Mouse (Mus musculus) liver, embryonic 15.5 days (tissue): ENCODE data around the gene Rgs19. TPM values are rescaled to one million over a fixed set of nuclear protein-coding genes. Genes with fewer than 3 reads are reported as not detected.

Experiments used
- ATAC-seq: fragments of 200-750 bp; cut with Nextera tagmentation; 2 replicates; pipeline ENCODE4 v1.8.0; 2017; ENCODE audit warnings: moderate number of reproducible peaks, mild to moderate bottlenecking, moderate library complexity; ENCODE audit not compliant: insufficient read depth
- H3K27ac ChIP-seq: fragments of 300-500 bp; sonication (generic); replicated peaks from 2 replicates; pipeline ENCODE4 v1.5.1; 2015; ENCODE audit warnings: mild to moderate bottlenecking, inconsistent platforms
- H3K27me3 ChIP-seq: fragments of 300-500 bp; sonication (generic); 2 replicates; pipeline ENCODE4 v1.6.1; 2015; ENCODE audit warnings: mild to moderate bottlenecking, inconsistent platforms
- H3K36me3 ChIP-seq: fragments of 300-500 bp; sonication (generic); replicated peaks from 2 replicates; pipeline ENCODE4 v1.6.1; 2015; ENCODE audit warnings: moderate library complexity, mild to moderate bottlenecking, inconsistent platforms
- H3K4me1 ChIP-seq: fragments of 300-500 bp; sonication (generic); replicated peaks from 2 replicates; pipeline ENCODE4 v1.6.1; 2015; ENCODE audit warnings: inconsistent platforms
- H3K4me2 ChIP-seq: fragments of 300-500 bp; sonication (generic); 2 replicates; pipeline ENCODE4 v1.6.1; 2015; ENCODE audit warnings: moderate library complexity, mild to moderate bottlenecking, inconsistent platforms
- H3K4me3 ChIP-seq: fragments of 300-500 bp; sonication (generic); replicated peaks from 2 replicates; pipeline ENCODE4 v1.5.1; 2015; ENCODE audit warnings: mild to moderate bottlenecking, inconsistent platforms
- H3K9ac ChIP-seq: fragments of 300-500 bp; sonication (generic); 2 replicates; pipeline ENCODE4 v1.6.1; 2015; ENCODE audit warnings: moderate library complexity, mild to moderate bottlenecking, inconsistent platforms
- H3K9me3 ChIP-seq: fragments of 300-500 bp; sonication (generic); replicated peaks from 2 replicates; pipeline ENCODE4 v1.6.1; 2016; ENCODE audit warnings: inconsistent platforms
- WGBS: fragments of 180-500 bp; shearing (Covaris S2); methylation state at CpG from one replicate; pipeline ENCODE4 v1.1.7; 2015; ENCODE audit warnings: mixed read lengths; ENCODE audit not compliant: insufficient replicate concordance; 5-methylcytosine and 5-hydroxymethylcytosine counted together
- polyA plus RNA-seq: library from polyadenylated mRNA; unstranded; fragments of >200 nt; fragmentation: Nextera tagmentation; extraction: Ambion mirVana; gene quantifications from 2 replicates; pipeline ENCODE4 v1.2.1, GENCODE M21; 2015

Gene Rgs19
- polyA plus RNA-seq, 1 experiment from 2014 or later: 22.3 TPM

- no peaks in the 10 kb centered on the region for H3K36me3 ChIP-seq
- no peak for ATAC-seq
- no peak overlapping the region for H3K9ac ChIP-seq
- H3K27me3 ChIP-seq: peaks cover 80% of the 10 kb centered on the region
- 28% methylated on average over 7 of the region's 7 CpGs for WGBS
- peaks cover 19% of the 10 kb centered on the region for H3K4me1 ChIP-seq
- H3K4me3 ChIP-seq: no peak overlapping the region
- H3K27ac ChIP-seq: no peak overlapping the region
- H3K4me2 ChIP-seq: no peak overlapping the region
- H3K9me3 ChIP-seq: no peaks in the 10 kb centered on the region
Measured at GRCm38 (mm10) chr2:181671984-181672383, 21.8 kb downstream of the Rgs19 start.

- peaks cover 80% of the 10 kb centered on the region for H3K27me3 ChIP-seq
Measured at GRCm38 (mm10) chr2:181671326-181671725, 22.5 kb downstream of the Rgs19 start, which contains the start of gene Sox18. Gene Sox18, minus strand, starts transcription at chr2:181671640.

GRCm38 (mm10) chr2:181670913-181671311 lies 22.9 kb downstream of the Rgs19 start:
- H3K4me3 ChIP-seq: peak overlapping the region; percentile 40
- H3K4me1 ChIP-seq: peaks cover 19% of the 10 kb centered on the region
- H3K9me3 ChIP-seq: no peaks in the 10 kb centered on the region
- H3K4me2 ChIP-seq: peak overlapping the region; percentile 44
- WGBS: 1% methylated on average over 41 of the region's 41 CpGs
- ATAC-seq: no peak
- H3K36me3 ChIP-seq: no peaks in the 10 kb centered on the region
- no peak overlapping the region for H3K27ac ChIP-seq
- H3K9ac ChIP-seq: no peak overlapping the region; the same call in 1 of the 2 replicates
- peaks cover 80% of the 10 kb centered on the region for H3K27me3 ChIP-seq

More at GRCm38 (mm10) chr2:181671326-181671725, 22.5 kb downstream of the Rgs19 start, which contains the start of gene Sox18:
- H3K9me3 ChIP-seq: no peaks in the 10 kb centered on the region
- no peak for ATAC-seq
- H3K4me1 ChIP-seq: peaks cover 19% of the 10 kb centered on the region
- H3K27ac ChIP-seq: no peak within 1 kb of the TSS
- WGBS: under 1% methylated on average over 43 of the region's 43 CpGs
- no peak within 1 kb of the TSS; the same call in 1 of the 2 replicates for H3K9ac ChIP-seq
- H3K4me3 ChIP-seq: peak within 1 kb of the TSS; percentile 40
- peak within 1 kb of the TSS; percentile 44 for H3K4me2 ChIP-seq
- no peaks in the 10 kb centered on the region for H3K36me3 ChIP-seq

- 8% methylated on average over 56 of the region's 56 CpGs for WGBS
- peak overlapping the region; percentile 44 for H3K4me2 ChIP-seq
- no peaks in the 10 kb centered on the region for H3K9me3 ChIP-seq
- H3K36me3 ChIP-seq: no peaks in the 10 kb centered on the region
- H3K9ac ChIP-seq: no peak overlapping the region
- peaks cover 76% of the 10 kb centered on the region for H3K27me3 ChIP-seq
- H3K4me1 ChIP-seq: peaks cover 14% of the 10 kb centered on the region
- ATAC-seq: no peak
- H3K27ac ChIP-seq: no peak overlapping the region
- H3K4me3 ChIP-seq: peak overlapping the region; percentile 40
Measured at GRCm38 (mm10) chr2:181670285-181670912, 23.4 kb downstream of the Rgs19 start.

GRCm38 (mm10) chr2:181663298-181663630 lies 30.5 kb downstream of the Rgs19 start:
- H3K9me3 ChIP-seq: no peaks in the 10 kb centered on the region
- WGBS: 6% methylated on average over 4 of the region's 4 CpGs
- H3K4me3 ChIP-seq: no peak overlapping the region
- 0 out of 2 replicates have a peak overlapping the region, but pooled peaks have one; percentile 6 for H3K27ac ChIP-seq
- ATAC-seq: 0 out of 2 replicates have a peak, but pooled peaks have one; percentile 19
- no peak overlapping the region for H3K4me2 ChIP-seq
- H3K27me3 ChIP-seq: peaks cover 5% of the 10 kb centered on the region; the same call in 1 of the 2 replicates
- peaks cover 23% of the 10 kb centered on the region for H3K4me1 ChIP-seq
- H3K36me3 ChIP-seq: no peaks in the 10 kb centered on the region
- no peak overlapping the region for H3K9ac ChIP-seq

- Histone ChIP-seq H3K9me3 (no peaks in the 10 kb centered on the region), H3K4me3 (no peak overlapping the region), H3K4me1 (peaks cover 23% of the 10 kb centered on the region), H3K27me3 (no peaks in the 10 kb centered on the region), H3K4me2 (no peak overlapping the region), H3K9ac (no peak overlapping the region), H3K36me3 (no peaks in the 10 kb centered on the region), H3K27ac (0 out of 2 replicates have a peak overlapping the region, but pooled peaks have one; percentile 6)
- ATAC-seq: no peak
- 71% methylated on average over 3 of the region's 3 CpGs for WGBS
Measured at GRCm38 (mm10) chr2:181662620-181663297, 31.0 kb downstream of the Rgs19 start.

GRCm38 (mm10) chr2:181659609-181660055 lies 34.1 kb downstream of the Rgs19 start:
- no peak overlapping the region for H3K27ac ChIP-seq
- H3K4me1 ChIP-seq: peaks cover 23% of the 10 kb centered on the region
- no peaks in the 10 kb centered on the region for H3K27me3 ChIP-seq
- peaks cover 21% of the 10 kb centered on the region for H3K36me3 ChIP-seq
- no peak overlapping the region for H3K4me3 ChIP-seq
- H3K9me3 ChIP-seq: no peaks in the 10 kb centered on the region
- H3K4me2 ChIP-seq: peak overlapping the region; percentile 35
- no peak overlapping the region for H3K9ac ChIP-seq
- ATAC-seq: peak; percentile 69
- 2% methylated on average over 9 of the region's 9 CpGs for WGBS

- H3K27ac ChIP-seq: no peak overlapping the region
- no peak overlapping the region for H3K9ac ChIP-seq
- H3K9me3 ChIP-seq: no peaks in the 10 kb centered on the region
- peaks cover 26% of the 10 kb centered on the region for H3K36me3 ChIP-seq
- no peaks in the 10 kb centered on the region for H3K27me3 ChIP-seq
- H3K4me1 ChIP-seq: peaks cover 23% of the 10 kb centered on the region
- whole genome bisulfite sequencing: 30% methylated on average over 17 of the region's 17 CpGs
- ATAC-seq: peak; percentile 54
- H3K4me3 ChIP-seq: no peak overlapping the region
- no peak overlapping the region for H3K4me2 ChIP-seq
Measured at GRCm38 (mm10) chr2:181658930-181659555, 34.7 kb downstream of the Rgs19 start.

- H3K36me3 ChIP-seq: peaks cover 31% of the 10 kb centered on the region
- no peak overlapping the region for H3K4me2 ChIP-seq
- no peaks in the 10 kb centered on the region for H3K27me3 ChIP-seq
- H3K9ac ChIP-seq: no peak overlapping the region
- no peaks in the 10 kb centered on the region for H3K9me3 ChIP-seq
- H3K4me1 ChIP-seq: peaks cover 23% of the 10 kb centered on the region
- WGBS: 70% methylated on average over 7 of the region's 7 CpGs
- no peak overlapping the region for H3K27ac ChIP-seq
- H3K4me3 ChIP-seq: no peak overlapping the region
- no peak for ATAC-seq
Measured at GRCm38 (mm10) chr2:181658528-181658927, 35.2 kb downstream of the Rgs19 start.

- no peaks in the 10 kb centered on the region for H3K27me3 ChIP-seq
- ATAC-seq: no peak
- no peak overlapping the region for H3K4me2 ChIP-seq
- no peak overlapping the region for H3K4me3 ChIP-seq
- peaks cover 42% of the 10 kb centered on the region for H3K36me3 ChIP-seq
- H3K4me1 ChIP-seq: peaks cover 19% of the 10 kb centered on the region
- 74% methylated on average over 2 of the region's 2 CpGs for WGBS
- H3K27ac ChIP-seq: no peak overlapping the region
- H3K9ac ChIP-seq: no peak overlapping the region
- no peaks in the 10 kb centered on the region for H3K9me3 ChIP-seq
Measured at GRCm38 (mm10) chr2:181657441-181657840, 36.3 kb downstream of the Rgs19 start.

- WGBS: 67% methylated on average over 3 of the region's 3 CpGs
- Histone ChIP-seq H3K9ac (no peak within 1 kb of the TSS), H3K4me2 (no peak within 1 kb of the TSS), H3K36me3 (peaks cover 49% of the 10 kb centered on the region), H3K9me3 (no peaks in the 10 kb centered on the region), H3K4me3 (no peak within 1 kb of the TSS), H3K27me3 (no peaks in the 10 kb centered on the region), H3K4me1 (peaks cover 19% of the 10 kb centered on the region), H3K27ac (no peak within 1 kb of the TSS)
- ATAC-seq: no peak
Measured at GRCm38 (mm10) chr2:181656734-181657133, 37.0 kb downstream of the Rgs19 start, which contains the start of gene Gm29797. Gene Gm29797, plus strand, starts transcription at chr2:181657034.
